Mouse (Mus musculus) intestine, postnatal 0 days (tissue): ENCODE results near the gene 4930548H24Rik. TPM values are rescaled to one million over a fixed set of nuclear protein-coding genes. Genes with fewer than 3 reads are reported as not detected.
"Not testable (repeated sequence)": the region's sequence is repeated elsewhere in the genome, so short reads cannot be mapped to it uniquely, and the experiment has no call there.

Source experiments
- ATAC-seq: fragments of 200-750 bp; cut with Nextera tagmentation; 2 replicates; pipeline ENCODE4 v1.8.0; 2017; ENCODE audit warnings: mild to moderate bottlenecking, moderate TSS enrichment, moderate library complexity
- H3K27ac ChIP-seq: fragments of 300-500 bp; sonication (generic); 2 replicates; pipeline ENCODE4 v1.5.1; 2014; ENCODE audit warnings: mild to moderate bottlenecking, low read depth, low read length, moderate library complexity
- H3K27me3 ChIP-seq: fragments of 300-500 bp; sonication (generic); replicated peaks from 2 replicates; pipeline ENCODE4 v1.6.1; 2014; ENCODE audit warnings: low read length, mixed read lengths; ENCODE audit not compliant: control insufficient read depth, insufficient read depth
- H3K36me3 ChIP-seq: fragments of 300-500 bp; sonication (generic); 2 replicates; pipeline ENCODE4 v1.6.1; 2014; ENCODE audit warnings: mild to moderate bottlenecking, moderate library complexity; ENCODE audit not compliant: control insufficient read depth, insufficient read depth
- H3K4me1 ChIP-seq: fragments of 300-500 bp; sonication (generic); replicated peaks from 2 replicates; pipeline ENCODE4 v1.6.1; 2014; ENCODE audit warnings: antibody characterized with exemption, low read length, mixed read lengths; ENCODE audit not compliant: control insufficient read depth, insufficient read depth
- H3K4me2 ChIP-seq: fragments of 300-500 bp; sonication (generic); replicated peaks from 2 replicates; pipeline ENCODE4 v1.6.1; 2014; ENCODE audit warnings: low read depth, mild to moderate bottlenecking, moderate library complexity
- H3K4me3 ChIP-seq: fragments of 300-500 bp; sonication (generic); 2 replicates; pipeline ENCODE4 v1.5.1; 2014; ENCODE audit warnings: low read depth, low read length
- H3K9ac ChIP-seq: fragments of 300-500 bp; sonication (generic); 2 replicates; pipeline ENCODE4 v1.6.1; 2014; ENCODE audit warnings: mild to moderate bottlenecking, low read depth, low read length
- H3K9me3 ChIP-seq: fragments of 300-500 bp; sonication (generic); 2 replicates; pipeline ENCODE4 v1.6.1; 2016; ENCODE audit warnings: mixed run types; ENCODE audit not compliant: control insufficient read depth
- CTCF ChIP-seq: sonication (generic); IDR thresholded peaks from 2 replicates; pipeline ENCODE4 v1.5.1; 2016; ENCODE audit warnings: low read depth, mild to moderate bottlenecking, control low read depth, antibody characterized with exemption, moderate library complexity
- WGBS: fragments of 180-500 bp; shearing (Covaris S2); extraction: QIAGEN DNeasy Blood & Tissue Kit; methylation state at CpG from one replicate; pipeline ENCODE4 v1.1.7; 2014; 5-methylcytosine and 5-hydroxymethylcytosine counted together
- polyA plus RNA-seq: library from polyadenylated mRNA; unstranded; fragments of >200 nt; fragmentation: Nextera tagmentation; extraction: Ambion mirVana; gene quantifications from 2 replicates; pipeline ENCODE4 v1.2.1, GENCODE M21; 2015

4930548H24Rik gene
- polyA plus RNA-seq, 1 experiment from 2014 or later, result not detected

DNA sequence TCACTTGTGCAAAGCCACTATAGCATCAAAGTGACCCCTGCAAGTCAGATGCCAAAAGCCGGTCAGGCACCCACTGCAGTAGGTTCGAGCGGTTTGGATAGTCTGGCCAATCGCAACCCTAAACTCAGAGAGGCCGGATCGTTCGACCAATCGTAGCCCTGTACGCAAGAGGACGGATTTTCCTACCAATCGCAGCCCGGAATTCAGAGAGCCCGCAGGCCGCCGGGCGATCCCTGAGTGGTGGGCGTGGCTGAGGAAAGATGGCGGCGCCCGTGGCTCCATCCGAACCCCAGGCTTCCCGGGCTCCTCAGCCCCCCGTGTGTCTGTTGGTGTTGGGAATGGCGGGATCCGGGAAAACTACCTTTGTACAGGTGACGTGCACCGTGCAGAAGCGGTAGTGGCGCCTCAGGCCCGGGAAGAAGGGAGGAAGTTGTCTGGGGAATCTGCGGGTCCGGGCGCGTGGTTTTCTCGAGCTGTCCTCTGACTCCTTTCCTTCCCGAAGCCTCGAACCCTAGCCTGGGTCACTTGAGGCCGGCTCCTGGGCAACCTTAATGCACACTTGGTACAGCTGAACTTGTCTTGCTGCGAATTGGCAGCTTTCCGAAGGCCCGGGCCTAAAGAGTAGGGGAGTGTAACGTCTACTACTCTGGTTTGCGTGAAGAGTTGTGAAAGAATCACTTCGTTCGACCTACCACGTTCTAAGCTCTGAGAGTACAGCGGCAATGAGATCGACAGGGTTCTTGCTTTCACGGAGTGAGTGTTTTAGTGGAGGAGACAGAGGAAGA lies 9.2 kb downstream of the 4930548H24Rik start, which contains the start of gene Gpn1:
Gene Gpn1, plus strand, starts transcription at position 229 of the 785 bp plus-strand sequence.
- peak within 1 kb of the TSS; percentile 87 for H3K4me3 ChIP-seq
- H3K36me3 ChIP-seq, result peaks cover 14% of the 10 kb centered on the region; the same call in 1 of the 2 replicates
- no peaks in the 10 kb centered on the region for H3K27me3 ChIP-seq
- no peak for TF ChIP-seq CTCF
- peak; percentile 98 for ATAC-seq
- H3K9ac ChIP-seq, result peak within 1 kb of the TSS; percentile 57
- no peaks in the 10 kb centered on the region for H3K9me3 ChIP-seq
- WGBS, result under 1% methylated on average over 49 of the region's 49 CpGs
- H3K4me2 ChIP-seq, result peak within 1 kb of the TSS; percentile 89
- H3K4me1 ChIP-seq, result 0 out of 2 replicates have a peak, but pooled peaks cover 6% of the 10 kb centered on the region
- no peak within 1 kb of the TSS for H3K27ac ChIP-seq

DNA sequence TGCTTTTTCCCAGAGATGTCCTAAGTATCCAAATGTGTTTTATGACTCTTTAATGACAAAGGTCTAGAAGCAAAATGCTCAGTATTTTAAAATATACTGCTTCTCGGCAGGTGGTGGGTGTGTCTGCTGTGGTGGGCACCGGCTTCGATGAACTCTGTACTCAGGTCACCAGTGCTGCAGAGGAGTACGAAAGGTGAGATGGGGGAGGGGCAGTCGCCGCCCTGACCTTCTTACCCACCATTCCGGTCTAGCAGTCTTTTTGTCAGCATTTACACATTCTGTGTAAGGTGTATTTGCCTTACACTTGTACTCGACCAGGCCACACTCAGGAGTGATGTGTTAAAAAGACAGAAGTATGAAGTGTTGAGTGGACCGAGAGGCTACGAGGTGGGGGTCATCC lies 19.3 kb downstream of the 4930548H24Rik start:
- WGBS, result 57% methylated on average over 10 of the region's 10 CpGs
- Histone ChIP-seq H3K27me3 (no peaks in the 10 kb centered on the region), H3K4me2 (no peak overlapping the region), H3K27ac (no peak overlapping the region), H3K9me3 (no peaks in the 10 kb centered on the region), H3K9ac (no peak overlapping the region), H3K4me3 (no peak overlapping the region), H3K36me3 (peaks cover 64% of the 10 kb centered on the region), H3K4me1 (no peaks in the 10 kb centered on the region)
- TF ChIP-seq CTCF, result no peak
- no peak for ATAC-seq

DNA sequence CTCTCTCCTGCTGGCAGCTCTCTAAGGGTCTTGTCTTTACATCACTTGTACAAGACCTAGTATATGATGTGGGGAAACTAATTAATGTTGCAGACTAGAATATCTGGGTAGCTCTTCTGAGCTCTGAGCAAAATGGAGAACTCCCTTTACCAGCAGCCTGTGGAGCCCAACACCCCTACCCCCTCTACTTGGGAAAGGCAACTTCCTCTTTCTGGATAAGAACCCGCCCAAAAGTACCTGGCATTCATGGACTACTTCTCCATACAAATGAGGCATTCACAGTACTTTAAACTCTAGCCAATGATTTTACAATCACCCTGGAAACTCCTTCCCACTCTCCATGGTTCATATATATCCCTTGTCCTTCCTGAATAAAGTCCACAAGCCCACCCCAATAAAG lies 26.9 kb downstream of the 4930548H24Rik start:
- Histone ChIP-seq H3K4me3 (no peak overlapping the region), H3K27me3 (no peaks in the 10 kb centered on the region), H3K4me2 (no peak overlapping the region), H3K27ac (no peak overlapping the region), H3K4me1 (no peaks in the 10 kb centered on the region), H3K36me3 (peaks cover 57% of the 10 kb centered on the region), H3K9ac (no peak overlapping the region), H3K9me3 (no peaks in the 10 kb centered on the region)
- 70% methylated on average over 1 of the region's 1 CpGs for WGBS
- no peak for ATAC-seq
- no peak for TF ChIP-seq CTCF

DNA sequence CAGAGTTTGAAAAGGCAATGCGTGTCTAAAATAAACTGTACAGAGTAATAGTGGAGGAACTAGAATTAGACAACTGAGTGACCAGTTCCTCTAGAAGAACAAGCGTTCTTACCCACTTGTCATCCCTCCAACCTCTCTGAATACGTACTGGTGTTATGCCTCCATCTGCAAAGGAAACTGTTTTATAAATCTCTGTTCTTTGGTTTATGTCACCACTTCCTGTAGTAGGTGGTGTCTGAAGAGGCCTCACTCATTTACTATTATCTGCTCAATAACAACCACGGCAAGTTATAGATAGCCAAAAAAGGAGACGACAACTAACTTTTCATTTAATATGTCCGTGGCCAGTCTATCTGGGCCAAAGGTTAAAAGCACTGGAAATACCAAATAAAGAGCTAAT lies 35.0 kb downstream of the 4930548H24Rik start:
- peaks cover 53% of the 10 kb centered on the region for H3K36me3 ChIP-seq
- no peak overlapping the region for H3K27ac ChIP-seq
- H3K4me2 ChIP-seq, result no peak overlapping the region
- H3K9ac ChIP-seq, result no peak overlapping the region
- no peaks in the 10 kb centered on the region for H3K9me3 ChIP-seq
- H3K4me3 ChIP-seq, result no peak overlapping the region
- no peaks in the 10 kb centered on the region for H3K27me3 ChIP-seq
- H3K4me1 ChIP-seq, result 0 out of 2 replicates have a peak, but pooled peaks cover 2% of the 10 kb centered on the region
- no peak for TF ChIP-seq CTCF
- ATAC-seq, result no peak
- 86% methylated on average over 6 of the region's 6 CpGs for WGBS

DNA sequence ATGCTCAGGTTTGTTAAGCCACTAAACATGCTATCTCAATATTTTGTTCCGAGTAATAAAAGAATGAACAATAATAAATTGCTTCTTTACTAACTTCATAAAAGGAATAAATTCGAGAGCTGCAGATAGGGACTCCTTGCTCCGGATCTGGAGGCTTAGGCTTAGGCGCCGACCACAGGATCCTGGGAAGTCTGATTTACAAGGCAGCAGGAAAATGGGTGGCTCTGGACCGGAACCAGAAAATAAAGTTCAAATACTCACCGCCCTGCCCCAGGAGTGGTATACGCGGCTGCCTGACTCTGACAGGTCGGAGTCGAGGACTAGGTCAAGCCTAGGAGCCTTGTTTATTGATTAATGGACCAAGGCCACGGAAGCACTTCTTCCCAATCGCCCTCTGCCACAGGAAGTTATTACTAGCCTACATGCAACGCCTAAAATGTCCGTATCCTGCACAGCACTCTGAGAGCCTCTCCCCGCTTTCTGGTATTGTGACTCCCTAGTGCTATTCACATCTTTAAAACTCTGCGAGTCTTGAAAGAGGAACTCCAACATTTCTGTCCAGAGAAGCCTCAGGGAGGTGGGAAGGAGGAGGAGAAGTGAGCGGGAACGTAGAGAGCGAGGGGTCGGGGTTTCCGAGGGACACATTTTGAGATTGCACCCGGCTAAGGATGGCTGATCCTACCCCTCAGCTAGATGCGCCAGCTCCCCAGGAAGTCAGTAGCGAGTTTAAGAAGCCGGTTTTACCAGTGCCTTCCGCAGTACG lies 41.0 kb downstream of the 4930548H24Rik start, which contains the start of gene Slc4a1ap:
Gene Slc4a1ap, plus strand, starts transcription at position 642 of the 763 bp plus-strand sequence.
- peak; percentile 82 for ATAC-seq
- Histone ChIP-seq H3K36me3 (peaks cover 29% of the 10 kb centered on the region), H3K4me1 (peaks cover 9% of the 10 kb centered on the region; the same call in 1 of the 2 replicates), H3K9me3 (no peaks in the 10 kb centered on the region), H3K4me3 (peak within 1 kb of the TSS; percentile 96), H3K9ac (peak within 1 kb of the TSS; percentile 75), H3K4me2 (peak within 1 kb of the TSS; percentile 90), H3K27ac (peak within 1 kb of the TSS; percentile 70), H3K27me3 (no peaks in the 10 kb centered on the region)
- no peak for TF ChIP-seq CTCF
- WGBS, result 1% methylated on average over 28 of the region's 28 CpGs

DNA sequence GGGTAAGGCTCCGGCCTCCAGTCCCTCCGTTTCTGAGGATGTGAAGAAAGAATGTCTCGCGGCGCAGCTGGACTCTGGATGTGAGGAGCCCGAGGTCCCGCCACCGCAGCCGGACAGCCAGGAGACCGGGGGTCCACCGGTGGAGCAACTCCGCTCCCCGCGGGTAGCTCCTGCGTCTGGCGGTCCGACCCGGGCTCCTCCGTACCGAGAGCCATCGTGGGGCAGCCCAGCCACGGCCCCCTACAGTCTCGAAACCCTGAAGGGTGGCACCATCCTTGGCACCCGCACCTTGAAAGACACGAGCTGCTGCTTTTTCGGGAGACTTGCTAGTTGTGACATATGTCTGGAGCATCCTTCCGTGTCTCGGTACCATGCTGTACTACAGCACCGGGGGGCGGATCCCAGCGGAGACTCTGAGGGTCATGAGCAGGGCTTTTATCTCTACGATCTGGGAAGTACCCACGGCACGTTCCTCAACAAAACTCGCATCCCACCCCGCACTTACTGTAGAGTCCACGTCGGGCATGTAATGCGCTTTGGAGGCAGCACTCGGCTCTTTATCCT lies 41.7 kb downstream of the 4930548H24Rik start:
- Histone ChIP-seq H3K27me3 (no peaks in the 10 kb centered on the region), H3K27ac (peak overlapping the region; percentile 70; the same call in 1 of the 2 replicates), H3K4me3 (peak overlapping the region; percentile 96), H3K4me1 (peaks cover 9% of the 10 kb centered on the region; the same call in 1 of the 2 replicates), H3K36me3 (peaks cover 33% of the 10 kb centered on the region), H3K9me3 (no peaks in the 10 kb centered on the region), H3K4me2 (peak overlapping the region; percentile 90), H3K9ac (peak overlapping the region; percentile 75)
- no peak for TF ChIP-seq CTCF
- 2% methylated on average over 40 of the region's 40 CpGs for WGBS
- ATAC-seq, result peak; percentile 46

DNA sequence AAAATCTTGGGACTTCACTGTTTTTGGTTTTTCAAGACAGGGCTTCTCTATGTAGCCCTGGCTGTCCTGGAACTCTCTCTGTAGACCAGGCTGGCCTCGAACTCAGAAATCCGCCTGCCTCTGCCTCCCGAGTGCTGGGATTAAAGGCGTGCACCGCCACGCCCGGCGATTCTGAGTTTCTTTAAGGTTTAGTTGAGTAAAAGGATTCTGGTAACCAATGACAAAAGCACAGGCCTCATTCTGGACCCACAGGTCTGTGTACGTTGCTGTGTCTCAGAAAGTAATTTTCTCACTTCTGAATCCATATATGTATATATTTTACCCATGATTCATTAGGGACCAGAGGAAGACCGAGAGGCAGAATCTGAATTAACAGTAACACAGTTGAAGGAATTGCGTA lies 42.2 kb downstream of the 4930548H24Rik start, which contains the start of gene Supt7l:
Gene Supt7l, minus strand, starts transcription at position 101 of the 400 bp plus-strand sequence.
- not testable (repeated sequence) for H3K27me3 ChIP-seq, ATAC-seq, H3K9me3 ChIP-seq, H3K4me1 ChIP-seq
- peaks cover 33% of the 10 kb centered on the region for H3K36me3 ChIP-seq
- peak within 1 kb of the TSS; percentile 96 for H3K4me3 ChIP-seq
- peak within 1 kb of the TSS; percentile 90 for H3K4me2 ChIP-seq
- 77% methylated on average over 11 of the region's 11 CpGs for WGBS
- H3K9ac ChIP-seq, result peak within 1 kb of the TSS; percentile 75
- peak within 1 kb of the TSS; percentile 70 for H3K27ac ChIP-seq
